Mouse (Mus musculus) right cerebral cortex, adult 2 months (tissue): ENCODE measurements at regions not wholly inside any gene's neighbourhood (a gene's known extent, or its start where the extent isn't known, plus 50 kb on each side); places are given as distances from the start of the nearest gene placed in this dataset.

ENCODE experiments used
- DNase-seq, 2 experiments: peaks; one replicate each; pipeline ENCODE4 v3.0.0; 2021 to 2022; ENCODE audit warnings: low spot score in 2 of 2

DNA sequence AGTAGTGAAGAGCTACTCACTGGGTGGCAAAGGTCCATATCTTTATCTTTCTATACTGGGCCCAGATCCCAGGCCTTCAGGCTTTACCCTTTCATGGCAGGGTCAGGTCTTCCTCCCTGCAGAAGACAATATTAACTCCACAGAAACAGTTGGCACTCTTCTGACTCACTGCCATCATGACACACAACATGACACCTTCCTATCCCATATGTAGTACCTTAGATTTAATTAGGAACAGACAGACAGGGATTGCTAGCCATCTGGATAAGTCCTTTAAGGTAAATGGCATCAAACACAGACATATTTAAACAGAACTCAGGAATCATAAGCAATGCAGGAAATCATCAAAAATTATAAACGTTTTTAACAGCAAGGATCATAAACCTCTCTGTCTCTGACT, 815.0 kb upstream of the Gm597 start:
- DNase-seq = no peak

DNA sequence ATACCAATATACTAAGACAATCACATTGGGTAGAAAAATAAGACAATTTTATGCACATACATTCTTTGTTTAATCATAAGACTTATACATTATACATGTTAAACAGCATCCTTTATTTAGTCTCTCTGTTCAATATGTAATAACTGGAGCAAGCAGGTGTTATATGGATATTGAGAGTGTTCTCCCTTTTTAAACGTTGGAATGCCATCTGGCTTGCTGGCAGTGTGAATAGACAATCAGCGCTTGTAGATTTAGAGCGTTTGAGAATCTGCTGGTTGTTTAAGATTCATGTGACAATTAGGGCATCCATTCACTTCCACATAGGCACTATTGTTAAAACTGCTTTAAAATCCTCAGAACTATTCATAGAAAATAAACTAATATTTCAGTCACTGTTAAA, 807.8 kb upstream of the Gm597 start:
- peak in 1 of 2 experiments; percentile 5 for DNase-seq
